Mouse (Mus musculus) c-Kit-positive CD71-positive TER-119-positive erythroid progenitor cells, embryonic 14.5 days (primary cell): ENCODE measurements around the gene Phyhd1.

Source experiments
- DNase-seq: peaks from one replicate; pipeline ENCODE4 v3.0.0-alpha.2; 2013; ENCODE audit warnings: low spot score

The Phyhd1 gene

DNA sequence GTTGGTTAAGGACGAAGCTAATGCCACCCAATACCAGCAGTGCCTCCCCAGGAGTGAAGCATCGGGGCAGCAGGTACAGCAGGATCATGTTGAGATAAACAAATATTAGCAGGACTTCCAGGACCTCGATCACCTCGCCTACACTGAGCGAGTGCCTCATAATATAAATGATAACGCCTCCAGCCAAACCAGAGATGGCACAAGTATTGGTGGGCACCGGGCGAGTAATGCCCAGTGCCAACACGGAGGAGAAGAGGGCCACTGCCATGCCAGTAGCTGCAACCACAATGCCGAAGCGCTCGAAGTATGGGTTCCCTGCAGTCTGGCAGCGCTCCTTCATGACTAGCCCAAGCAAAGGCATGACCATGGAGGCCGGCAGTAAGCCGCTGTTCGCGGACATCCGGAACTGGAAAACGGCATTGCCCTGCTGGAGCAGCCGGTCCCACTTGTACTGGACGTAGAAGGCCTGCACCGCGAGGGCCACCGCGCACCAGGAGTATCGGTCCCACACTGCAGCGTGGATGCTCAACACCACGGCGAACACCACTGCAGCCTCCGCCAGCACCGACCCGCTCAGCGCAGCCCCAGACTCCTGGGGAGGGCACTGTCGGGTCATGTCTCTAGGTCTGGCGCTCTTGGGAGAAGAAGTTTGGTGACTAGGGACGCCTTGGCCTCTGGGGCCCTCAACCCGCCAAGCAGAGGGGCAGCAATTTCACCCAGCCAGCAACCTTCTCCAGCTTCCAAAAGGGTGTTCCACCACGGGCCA is 19.6 kb downstream of the Phyhd1 start:
- DNase-seq = no peak

DNA sequence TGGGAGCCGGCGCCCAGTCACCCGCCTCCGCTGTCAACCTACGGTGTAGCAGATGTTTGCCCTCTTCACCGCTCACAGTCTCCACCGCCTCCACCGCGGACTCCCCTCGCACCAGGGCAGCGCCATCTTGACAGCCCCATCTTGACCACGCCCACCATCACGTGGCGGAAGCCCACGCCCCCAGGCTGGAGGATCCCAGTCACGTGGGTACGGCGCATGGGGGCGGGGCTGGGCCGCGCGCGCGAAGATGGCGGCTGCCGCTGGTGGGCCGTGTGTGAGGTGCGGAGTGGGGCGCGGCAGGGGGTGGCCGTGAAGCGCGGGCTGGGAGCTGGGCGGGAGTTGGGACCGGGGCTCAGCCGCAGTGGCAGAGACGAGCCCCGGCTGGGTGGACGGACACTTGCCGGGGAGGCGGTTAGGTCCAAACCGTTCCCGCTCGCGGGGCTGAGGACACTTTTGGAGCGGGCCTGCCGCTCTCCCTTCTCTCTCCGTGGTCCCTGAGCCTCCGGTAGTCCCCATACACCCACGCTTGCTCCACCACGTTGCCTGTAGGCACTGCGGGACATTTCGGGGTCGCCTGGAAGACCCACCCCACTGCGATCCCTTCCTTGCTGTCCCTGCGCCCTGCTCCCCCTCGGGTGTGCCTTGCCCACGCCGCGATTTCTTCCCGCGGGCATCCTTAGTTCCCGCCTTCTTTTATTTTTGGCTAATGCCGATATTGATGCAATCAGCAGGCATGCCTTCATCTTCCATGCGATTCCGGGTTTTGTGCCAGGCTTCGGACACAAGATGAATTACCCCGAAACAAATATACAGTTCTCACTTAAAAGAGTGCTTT is 20.4 kb downstream of the Phyhd1 start, which contains the start of the genes Dolk and Nup188:
Dolk (minus strand) TSS at position 143 of the 835 bp plus-strand sequence.
Nup188 (plus strand) TSS at position 206 of the 835 bp plus-strand sequence.
- DNase-seq = peak; percentile 94

DNA sequence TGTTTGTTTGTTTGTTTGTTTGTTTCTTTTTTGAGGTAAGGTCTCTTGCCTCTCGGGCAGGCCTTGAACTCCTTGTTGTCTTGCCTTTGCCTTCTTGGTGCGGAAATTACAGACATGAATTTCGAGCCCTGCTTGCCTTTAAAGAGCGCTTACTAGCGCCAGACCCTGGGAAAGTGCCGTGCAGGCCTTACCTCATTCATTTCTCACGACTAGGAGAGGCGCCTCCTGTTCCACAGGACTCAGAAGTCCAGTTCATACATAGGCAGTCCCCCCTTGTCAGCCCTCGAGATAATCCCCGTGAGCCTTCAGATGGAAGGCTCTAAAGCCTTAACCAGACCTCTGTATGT is 21.0 kb downstream of the Phyhd1 start:
- DNase-seq = peak; percentile 40

DNA sequence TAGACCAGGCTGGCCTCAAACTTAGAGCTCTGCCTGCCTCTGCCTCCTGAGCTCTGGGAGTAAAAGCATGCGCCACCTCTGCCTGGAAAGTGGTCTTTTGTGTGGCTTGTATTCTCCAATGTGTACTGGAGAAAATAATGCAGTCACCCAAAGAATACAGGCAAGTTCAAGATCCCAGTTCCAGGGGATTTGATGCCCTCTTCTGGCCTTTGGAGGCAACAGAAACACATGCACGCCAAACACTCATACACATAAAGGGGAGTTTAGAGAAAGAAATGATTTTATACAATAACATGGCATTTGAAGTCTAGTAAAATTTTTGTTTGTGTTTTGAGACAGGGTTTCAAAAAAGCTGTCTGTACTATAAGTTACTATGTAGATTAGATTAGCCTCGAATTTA is 33.5 kb downstream of the Phyhd1 start:
- DNase-seq = no peak

DNA sequence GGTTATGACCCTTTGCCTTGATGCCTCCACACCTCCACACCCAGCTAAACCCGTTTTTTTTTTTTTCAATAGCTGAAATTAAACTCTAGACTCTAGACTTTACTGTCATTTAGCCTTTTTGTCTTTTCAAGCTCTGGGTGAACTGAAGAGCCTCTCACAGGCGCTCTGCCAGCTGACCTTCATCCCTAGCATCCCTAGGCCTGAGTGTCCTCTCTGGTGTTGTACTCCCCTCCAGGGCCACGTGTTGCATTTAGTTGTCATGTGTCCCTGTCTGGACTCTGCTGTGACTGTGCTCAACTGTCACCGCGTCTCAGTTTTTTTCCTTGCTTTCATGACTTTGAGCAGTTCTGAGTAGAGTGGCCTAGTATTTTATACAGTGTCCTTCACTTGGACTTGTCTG is 34.0 kb downstream of the Phyhd1 start:
- DNase-seq = no peak

DNA sequence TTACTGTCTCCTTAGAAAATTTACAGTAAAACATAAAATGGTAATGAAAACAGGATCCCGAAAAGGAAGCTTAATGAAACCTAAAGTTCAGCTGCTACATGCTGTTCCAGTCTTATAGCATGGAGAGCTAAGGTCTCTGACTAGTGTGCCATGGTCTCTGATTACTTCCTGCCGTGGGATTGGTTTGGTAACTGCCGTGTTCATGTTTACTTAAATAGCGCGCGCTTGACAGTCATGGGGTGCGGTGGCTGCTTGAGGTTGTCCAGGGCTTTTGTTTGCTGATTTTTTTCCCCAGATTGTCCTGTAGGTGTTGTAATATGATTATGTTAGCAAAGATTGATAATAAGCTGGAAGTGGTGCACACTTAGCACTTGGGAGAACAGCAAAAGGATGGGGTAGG is 40.1 kb downstream of the Phyhd1 start:
- DNase-seq = no peak

DNA sequence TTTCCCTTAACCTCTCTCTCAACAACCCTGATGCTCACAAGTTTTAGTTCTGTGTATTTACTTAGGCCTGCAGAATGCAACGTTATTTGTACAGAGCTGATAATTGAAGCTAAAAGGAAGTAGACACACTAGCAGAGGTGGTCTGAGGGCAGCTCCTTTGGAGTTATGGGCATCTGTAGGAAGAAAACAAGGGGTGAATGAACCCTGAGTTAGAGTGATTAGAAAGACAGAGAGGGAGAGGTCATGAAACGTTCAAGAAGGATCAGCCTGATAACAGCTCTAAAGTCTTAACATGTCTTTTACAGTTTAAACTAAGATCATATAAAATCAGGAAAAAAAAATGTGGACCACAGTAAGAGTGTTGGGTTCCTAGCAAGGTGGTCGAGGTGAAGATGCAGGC is 43.3 kb downstream of the Phyhd1 start:
- DNase-seq = no peak

DNA sequence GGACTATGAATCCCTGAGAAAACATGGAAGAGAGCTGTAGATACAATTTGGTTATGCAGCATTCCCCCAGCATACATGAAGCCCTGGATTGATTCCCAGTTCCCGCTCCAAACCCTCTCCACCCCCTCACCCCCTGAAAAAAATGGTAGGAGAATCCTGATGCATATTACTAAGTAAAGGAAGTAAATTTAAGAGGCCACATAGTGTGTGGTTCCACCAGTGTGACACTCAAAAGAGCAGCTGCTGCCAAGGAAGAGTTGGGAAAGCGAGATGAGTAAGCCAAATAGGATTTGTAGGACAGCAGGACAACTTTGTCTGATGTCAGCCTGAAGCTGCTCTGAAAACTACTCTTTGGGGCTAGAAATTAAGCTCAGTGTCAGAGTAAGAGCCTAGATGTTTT is 45.5 kb downstream of the Phyhd1 start:
- DNase-seq = no peak

DNA sequence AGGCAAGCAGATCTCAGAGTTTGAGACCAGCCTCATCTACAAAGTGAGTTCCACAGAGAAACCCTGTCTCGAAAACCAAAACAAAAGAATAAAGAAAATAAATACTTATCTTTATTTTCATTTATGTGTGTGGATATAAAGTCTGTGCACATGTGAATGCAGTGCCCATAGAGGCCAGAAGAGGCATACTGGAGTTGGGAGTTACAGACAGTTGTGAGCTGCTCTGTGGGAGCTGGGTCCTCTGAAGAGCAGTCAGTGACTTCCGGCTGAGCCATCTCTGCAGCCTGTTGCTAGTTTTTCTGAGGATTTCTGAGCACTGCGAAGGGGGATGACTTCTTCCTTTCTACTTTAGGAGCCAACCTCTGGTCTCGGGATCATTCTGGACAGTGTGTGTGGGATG is 50.1 kb downstream of the Phyhd1 start:
- no peak for DNase-seq

DNA sequence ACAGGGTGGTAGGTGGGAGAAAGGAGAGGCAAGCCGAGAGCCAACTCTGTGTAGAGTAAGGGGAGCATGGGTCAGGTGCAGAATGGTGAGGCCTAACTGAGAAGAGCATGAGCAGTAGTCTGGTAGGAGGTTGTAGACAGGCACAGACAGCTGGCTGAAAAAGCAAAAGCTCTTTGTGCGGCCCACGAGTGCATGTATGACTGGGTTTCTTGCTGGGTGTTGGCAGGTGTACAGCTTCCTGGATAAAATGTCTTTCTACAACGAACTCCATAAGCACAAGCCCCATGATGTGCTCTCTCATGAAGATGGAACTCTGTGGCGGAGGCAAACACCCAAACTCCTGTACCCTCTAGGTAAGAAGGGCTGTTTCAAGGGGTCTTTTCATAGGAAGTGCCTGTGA is 51.0 kb downstream of the Phyhd1 start:
- DNase-seq = no peak

DNA sequence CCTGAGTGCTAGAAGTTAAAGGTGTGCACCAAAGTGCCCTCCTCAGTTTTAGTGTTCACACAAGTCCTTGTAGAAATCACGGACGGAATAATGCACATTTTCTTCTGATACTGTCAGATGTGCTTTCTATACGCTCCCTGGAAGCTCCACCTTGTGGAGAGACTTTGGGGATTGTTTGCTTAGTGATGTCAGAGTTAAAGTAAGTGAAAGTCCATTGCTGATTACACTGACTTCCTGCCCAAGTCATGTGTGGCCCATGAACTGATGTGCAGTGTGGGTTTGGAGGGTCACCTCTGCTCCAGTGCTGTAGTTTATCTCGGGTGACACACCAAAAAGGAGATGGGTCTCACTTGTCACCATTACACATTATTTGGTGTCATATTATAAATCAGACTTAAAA is 53.3 kb downstream of the Phyhd1 start:
- no peak for DNase-seq

DNA sequence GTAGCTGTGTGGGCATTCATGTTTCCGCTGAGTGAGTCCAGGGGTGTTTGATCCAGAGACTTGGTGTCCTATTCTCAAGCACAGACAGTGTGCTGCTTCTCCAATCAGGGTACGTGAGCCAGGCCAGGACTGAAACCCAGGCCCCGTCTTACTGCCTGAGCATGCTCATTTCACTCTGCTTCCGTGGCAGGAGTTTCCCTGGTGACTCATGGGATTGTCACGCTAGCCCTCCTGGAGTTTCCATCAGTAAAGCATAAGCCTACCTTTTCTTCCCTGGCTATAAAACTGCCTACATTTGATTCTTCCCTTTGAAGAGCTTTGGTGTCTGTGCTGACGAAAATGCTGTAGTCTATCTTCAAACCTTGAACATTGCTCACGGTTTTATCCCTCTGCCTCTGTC is 57.1 kb downstream of the Phyhd1 start:
- DNase-seq = no peak

DNA sequence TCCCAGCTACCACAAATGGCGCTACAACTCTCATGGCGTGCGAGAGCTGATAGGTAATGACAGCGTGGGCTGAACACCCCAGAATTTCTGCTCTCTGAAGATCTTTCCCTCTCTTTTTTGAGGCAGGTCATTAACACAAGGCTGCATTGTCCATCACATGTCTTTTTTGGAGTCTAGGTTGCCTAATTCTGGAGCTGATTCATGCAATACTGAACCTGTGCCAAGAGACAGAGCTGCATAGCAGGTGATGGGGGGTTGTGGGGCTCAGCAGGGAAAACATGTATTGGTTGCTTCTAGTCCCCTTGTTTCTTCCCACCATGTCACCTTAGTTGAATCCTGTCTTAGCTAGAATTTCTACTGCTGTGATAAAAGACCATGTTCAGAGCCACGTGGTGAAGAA is 59.3 kb downstream of the Phyhd1 start:
- no peak for DNase-seq

DNA sequence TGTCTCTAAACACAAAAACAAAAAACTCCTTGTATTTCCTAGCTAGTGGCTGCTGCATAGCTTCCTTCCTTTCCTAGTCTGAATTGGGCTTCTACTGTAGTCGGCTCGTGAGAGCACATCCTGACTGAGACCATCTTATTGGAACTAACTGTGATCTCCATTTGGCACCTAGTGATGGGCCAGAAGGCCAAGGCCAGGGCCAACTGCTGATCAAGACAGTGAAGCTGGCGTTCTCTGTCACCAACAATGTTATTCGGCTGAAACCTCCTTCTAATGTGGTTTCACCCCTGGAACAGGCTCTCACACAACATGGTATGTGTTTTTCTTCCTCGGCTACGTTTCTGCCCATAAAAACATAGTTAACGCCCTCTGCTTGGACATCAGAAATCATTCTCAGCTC is 61.3 kb downstream of the Phyhd1 start:
- DNase-seq = no peak

DNA sequence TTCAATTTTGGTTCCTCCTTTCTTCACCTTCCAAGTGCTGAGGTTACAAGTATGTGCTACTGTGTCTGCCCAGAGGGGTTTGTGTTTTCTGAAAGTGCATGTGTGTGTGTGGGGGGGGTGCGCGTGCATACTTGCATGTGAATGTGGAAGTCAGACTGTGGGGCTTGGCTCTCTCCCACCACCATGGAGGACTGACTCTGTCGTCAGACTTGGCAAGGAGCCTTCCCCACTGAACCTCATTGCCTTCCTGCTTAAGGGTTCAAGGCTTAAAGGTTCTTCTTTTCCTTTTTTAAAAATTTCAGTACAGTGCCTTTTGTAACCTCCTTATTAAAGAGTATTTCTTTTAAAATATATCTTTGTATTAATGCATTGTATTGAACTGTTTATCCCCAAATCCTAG is 62.8 kb downstream of the Phyhd1 start:
- no peak for DNase-seq
